Mouse (Mus musculus) liver, postnatal 0 days (tissue): ENCODE data around the gene Aldh3b2.

Experiments used
- CTCF ChIP-seq: sonication (generic); IDR thresholded peaks from 2 replicates; pipeline ENCODE4 v1.5.1; 2016; ENCODE audit warnings: antibody characterized with exemption, low read depth
- EP300 ChIP-seq: IDR thresholded peaks from 2 replicates; pipeline ENCODE4 v1.6.1; 2016; ENCODE audit warnings: antibody characterized with exemption, low read depth, mild to moderate bottlenecking

- TF ChIP-seq CTCF (no peak), EP300 (peak; percentile 12; the same call in 1 of the 2 replicates)
These were observed 42.8 kb upstream of the Aldh3b2 start, which contains the start of gene Aldh3b1 for GRCm38 (mm10) chr19:3929211-3929941.
